Mouse (Mus musculus) heart, adult 9 months (tissue): ENCODE results near the gene Hoxd9.

Source experiments
- DNase-seq, 2 experiments: peaks; one replicate each; pipeline ENCODE4 v3.0.0; 2022; ENCODE audit warnings: low spot score in 2 of 2

The Hoxd9 gene

DNA sequence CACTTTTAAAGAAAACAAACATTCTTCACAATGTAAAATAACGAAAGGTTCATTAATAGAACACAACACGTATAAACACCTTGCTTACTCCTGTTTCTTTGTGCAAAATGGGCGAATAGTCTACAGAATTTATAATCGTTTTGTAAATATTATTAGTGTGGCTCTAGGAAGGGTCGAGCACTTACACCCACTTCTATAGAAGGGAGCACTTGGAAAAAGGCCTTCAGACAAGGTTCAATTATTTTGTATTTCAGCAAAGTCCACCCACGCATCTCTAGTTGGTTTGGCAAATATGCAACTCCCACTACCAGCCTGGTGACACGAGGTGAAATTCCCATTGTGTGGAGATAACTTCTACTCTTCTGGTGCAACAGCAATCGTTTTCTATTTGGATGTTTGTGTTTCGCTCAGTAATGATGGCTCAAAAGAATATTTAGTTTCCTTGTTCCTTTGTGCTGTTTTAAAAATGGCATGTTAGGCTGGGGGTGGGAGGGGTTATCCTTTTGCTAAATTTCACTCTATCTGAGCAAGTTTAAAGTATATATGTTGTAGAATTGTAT, 51.0 kb downstream of the Hoxd9 start:
- no peak for DNase-seq

DNA sequence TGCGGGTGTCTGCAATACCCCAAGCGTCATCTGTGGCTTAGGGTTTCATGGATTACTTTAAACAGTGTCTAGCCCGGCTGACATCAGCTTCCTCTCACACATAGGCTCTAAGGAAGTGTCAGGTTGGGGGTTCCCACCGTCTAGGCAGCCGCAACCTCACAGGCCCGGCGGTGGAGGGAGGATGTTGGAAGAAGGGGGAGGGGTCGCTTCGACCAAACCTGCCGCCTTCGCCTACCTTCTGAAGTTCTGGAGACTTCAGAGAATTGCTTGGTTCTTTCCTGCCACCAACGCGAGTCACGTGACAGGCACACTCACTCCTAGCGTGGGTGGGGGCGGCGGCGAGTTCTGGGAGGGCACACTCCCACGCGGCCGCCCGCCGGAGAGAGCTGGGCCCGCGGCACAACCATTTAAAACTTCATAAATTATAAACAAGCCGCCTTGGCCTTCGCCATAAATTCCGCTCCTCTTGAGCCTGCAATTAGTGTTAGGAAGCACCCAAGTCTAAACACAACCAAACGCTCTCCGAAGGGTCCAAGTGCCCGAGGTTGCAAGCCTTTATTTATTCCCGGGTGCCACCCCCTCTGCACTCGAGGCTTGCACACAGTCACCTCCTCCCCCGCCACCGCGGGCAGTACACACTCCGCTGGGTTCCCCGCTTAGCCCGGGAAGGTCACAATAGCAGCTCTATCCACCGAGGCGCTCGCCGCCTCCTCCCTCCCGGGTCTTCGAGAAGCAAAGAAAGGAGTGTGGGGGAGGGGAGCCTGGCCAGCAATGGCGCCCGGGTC, 52.0 kb downstream of the Hoxd9 start:
- no peak for DNase-seq
